Mouse (Mus musculus) liver, postnatal 0 days (tissue): ENCODE data around the gene Rfx1.

Source experiments
- CTCF ChIP-seq: sonication (generic); IDR thresholded peaks from 2 replicates; pipeline ENCODE4 v1.5.1; 2016; ENCODE audit warnings: antibody characterized with exemption, low read depth
- EP300 ChIP-seq: IDR thresholded peaks from 2 replicates; pipeline ENCODE4 v1.6.1; 2016; ENCODE audit warnings: antibody characterized with exemption, low read depth, mild to moderate bottlenecking

DNA sequence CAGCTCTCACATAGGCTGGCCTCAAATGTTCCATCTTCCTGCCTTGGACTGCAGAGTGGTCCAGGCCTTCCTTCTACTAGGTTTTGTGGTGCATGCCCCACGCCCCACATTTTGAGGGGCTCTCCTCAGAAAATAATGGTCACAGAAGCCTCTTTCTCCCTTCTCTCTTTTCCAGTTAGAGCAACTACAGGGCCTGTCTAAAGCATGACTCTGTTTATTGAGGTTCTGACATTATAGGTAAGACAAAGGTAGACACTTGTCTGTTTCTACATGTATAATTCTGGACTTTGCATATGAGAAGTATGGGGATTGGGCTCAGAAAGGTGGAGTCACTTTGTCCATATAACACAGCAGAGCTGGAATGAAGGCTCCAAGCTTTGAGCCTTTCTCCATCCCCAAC is 1.6 kb upstream of the Rfx1 start, which contains the start of gene Gm10643:
- TF ChIP-seq EP300 (no peak), CTCF (no peak)
